Mouse (Mus musculus) yolk sac, embryonic 10.5 days (tissue): Measurements from ENCODE around the gene Fam167b.

ENCODE experiments used
- DNase-seq: peaks from one replicate; pipeline ENCODE4 v3.0.0-alpha.2; 2017; ENCODE audit warnings: low spot score

Gene Fam167b

DNA sequence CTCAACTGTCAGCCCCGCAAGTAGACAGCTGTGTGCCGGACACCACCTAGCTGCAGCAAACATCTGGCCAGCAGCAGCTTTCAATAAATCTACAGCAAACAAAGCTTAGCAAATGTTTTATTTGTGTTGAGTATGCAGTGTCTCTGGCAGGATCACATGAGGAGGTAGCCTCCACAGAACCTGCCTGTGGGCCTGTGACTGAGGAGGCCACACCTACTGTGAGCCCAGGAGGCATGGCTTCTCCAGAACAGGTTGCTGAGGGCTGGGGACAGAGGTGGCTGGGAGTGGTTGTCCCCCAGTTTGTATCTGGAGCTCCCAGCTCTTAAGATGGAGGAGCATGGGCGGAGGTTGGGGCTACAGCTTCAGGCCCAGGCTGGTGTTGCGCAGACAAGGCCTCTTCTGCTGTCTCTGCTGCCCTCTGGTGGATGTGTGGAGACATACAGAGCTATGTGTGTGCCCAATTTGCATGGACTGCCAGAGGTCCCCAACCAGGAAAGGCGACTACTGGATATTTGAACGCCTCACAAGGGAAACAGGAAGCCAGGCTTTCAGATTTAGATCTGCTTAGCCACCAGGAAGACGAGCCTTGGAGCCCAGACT lies 30.2 kb upstream of the Fam167b start:
- DNase-seq, result peak; percentile 81

DNA sequence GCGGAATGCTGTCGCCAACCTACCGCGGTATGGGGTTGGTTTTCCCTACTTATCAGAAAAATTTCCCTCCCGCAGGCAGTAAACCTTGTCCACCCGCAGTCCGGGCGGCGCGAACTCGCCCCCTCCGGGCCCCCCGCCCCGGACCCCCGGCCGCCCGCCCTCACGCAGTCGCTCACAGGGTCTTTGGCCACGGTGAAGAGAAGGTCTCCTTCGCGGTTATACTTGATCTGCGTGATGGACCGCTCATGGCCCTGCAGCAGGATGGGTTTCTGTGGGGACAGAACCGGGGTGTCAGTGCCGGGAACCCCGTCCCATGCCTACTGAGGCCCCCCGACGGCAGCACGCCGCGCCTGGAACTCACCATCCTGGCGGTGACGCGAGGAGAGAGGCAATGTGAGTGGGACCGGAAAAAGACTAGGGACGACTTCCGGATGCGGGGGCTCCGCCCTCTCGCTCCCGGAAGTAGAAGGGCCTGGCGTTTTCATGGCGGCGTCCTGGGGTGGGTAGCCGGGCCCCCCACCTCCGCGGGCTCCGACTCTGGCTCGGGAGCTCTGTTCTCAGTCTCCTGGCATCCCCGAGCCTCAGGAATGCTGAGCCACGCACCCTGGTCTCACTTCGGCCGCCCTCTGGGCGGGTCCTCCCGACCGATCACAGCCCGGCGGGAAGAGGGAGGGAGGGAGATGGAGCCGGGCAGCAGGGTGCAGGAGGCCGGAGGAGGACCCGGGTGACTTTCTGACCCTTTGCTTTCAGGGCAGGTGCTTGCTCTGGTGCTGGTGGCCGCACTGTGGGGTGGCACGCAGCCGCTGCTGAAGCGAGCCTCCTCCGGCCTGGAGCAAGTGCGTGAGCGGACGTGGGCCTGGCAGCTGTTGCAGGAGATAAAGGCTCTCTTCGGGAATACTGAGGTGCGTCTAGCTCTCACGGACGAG lies 22.1 kb upstream of the Fam167b start, which contains the start of the genes Eif3i and Tmem234:
Gene Eif3i, minus strand, starts transcription at position 416 of the 926 bp plus-strand sequence.
Gene Tmem234, plus strand, starts transcription at position 436 of the 926 bp plus-strand sequence.
- DNase-seq, result peak; percentile 87

DNA sequence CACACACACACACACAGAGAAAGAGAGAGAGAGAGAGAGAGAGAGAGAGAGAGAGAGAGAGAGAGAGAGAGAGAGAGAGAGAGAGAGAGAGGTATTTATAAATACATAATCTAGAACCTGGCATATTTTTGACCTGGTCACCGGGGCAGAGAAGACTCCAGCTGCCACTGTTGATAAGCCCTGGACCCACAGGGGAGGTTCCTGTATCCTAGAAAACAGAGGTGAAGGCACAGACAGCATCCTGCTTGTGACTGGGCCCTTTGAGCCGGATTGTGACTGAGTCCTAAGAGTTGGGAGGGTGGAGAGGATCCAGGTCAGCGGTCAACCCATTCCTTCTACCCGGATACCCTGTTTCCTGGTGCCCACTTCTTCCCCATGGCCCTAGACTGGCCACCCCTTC lies 10.5 kb upstream of the Fam167b start:
- no peak for DNase-seq

DNA sequence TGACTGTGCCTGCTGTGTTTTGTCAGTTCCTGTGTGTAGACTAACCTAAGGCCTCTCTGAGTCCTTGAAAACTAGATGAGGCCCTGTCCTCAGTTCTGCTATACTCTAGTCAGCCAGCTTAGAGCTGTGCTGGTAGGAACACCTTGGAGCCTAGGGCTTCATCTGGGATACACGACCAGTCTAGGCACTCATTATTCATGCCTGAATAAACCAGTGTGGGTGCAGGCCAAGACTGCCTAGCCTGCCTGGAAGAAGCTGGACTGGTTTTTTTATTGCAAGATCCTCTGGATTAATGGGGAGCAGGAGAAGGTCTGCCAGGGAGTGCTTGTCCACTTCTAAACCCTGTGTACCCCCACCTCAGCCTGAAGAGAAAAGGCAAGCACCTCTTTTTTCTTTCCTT lies 8.6 kb upstream of the Fam167b start:
- DNase-seq, result no peak

GRCm38 (mm10) chr4:129585773-129586172 lies 7.4 kb upstream of the Fam167b start:
- DNase-seq, result no peak

DNA sequence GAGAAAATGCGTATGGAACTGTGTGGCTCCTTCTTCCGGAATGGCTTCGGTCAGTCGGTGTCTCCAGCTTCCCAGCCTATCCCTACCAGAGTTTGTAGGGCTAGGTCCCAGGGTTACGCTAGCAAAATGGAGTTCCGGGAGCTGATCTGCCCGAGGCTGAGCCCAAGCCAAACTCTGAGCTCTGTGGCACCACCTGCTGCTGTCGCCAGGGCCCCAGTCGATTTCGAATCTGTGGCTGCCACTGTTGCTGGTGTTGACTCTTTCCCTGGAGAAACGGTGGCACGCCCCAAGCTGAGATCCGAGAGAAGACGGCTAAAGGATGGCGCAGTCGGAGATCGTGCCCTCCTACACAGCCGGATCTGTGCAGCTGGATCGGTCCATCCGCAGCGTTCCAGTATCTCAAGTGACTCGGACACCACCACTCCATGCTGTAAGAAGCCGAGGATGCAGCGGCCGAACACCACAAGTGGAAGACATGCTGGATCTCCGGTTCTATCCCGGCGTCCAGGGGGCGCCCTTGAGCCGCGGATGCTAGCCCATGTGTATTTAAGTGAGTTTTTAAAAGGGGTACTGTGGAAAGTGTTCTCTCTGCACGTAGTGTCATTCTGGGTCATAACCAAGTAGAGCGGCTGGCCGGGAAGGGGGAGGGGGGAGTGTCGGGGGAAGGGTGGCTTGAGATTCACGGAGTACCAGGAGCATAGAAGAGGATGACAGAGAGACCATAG lies 6.7 kb upstream of the Fam167b start:
- peak; percentile 78 for DNase-seq

DNA sequence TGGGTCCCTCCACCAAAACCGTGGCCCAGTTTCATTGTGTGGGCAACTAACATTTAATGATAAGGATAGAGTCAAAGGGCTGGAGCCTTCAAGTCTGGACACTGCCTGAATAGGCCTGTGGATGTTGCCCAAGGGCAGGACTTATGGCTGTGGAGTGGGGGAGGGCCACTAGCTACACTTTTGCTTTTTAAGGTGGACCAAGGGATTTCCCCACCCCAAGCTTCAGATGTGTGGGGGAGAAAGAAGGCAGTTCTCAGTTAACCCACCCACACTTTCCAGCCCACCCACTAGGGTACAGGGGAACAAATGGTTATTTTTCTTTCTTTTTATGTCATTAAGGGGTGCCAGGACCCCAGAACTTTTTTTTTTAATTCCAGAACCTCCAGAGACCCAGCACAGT lies 6.0 kb upstream of the Fam167b start:
- DNase-seq, result no peak

- no peak for DNase-seq
Measured at GRCm38 (mm10) chr4:129582251-129582650, 3.9 kb upstream of the Fam167b start.

- DNase-seq, result no peak
Measured at GRCm38 (mm10) chr4:129580347-129580746, 2.0 kb upstream of the Fam167b start.

- DNase-seq, result no peak
Measured at GRCm38 (mm10) chr4:129577688-129578087, 661 bp downstream of the Fam167b start.

- no peak for DNase-seq
Measured at GRCm38 (mm10) chr4:129576863-129577491, 1.4 kb downstream of the Fam167b start.

DNA sequence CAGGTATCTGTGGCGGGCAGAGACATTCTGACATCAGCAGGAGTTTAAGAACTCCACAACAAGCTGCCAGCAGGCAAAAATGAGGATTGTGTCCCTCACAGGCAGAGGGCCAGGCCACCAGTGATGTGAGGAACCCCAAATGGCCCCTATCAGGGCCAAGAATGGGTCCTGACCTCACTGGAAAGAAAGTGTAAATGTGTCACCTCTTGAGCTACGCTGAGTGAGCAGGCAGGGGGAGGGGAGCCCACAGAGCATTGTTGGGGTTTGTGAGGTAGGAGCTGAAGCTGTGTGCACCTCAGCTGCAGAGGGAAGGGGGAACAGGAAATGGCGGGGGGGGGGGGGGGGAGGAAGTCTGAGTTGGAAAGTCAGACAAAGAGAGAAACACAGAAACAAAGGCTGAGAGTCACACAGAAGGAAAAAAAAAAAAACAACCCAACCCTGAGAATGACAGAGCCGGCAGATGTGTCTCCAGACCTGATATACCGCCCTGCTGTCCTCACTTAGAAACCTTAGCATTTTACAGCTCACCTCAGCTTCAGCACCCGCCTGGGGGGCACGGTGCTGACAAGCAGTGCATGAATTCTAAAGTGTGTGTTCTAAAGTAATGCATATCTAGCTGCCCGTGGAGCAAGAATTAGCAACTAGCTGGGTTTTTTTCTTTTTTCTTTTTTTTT lies 3.0 kb downstream of the Fam167b start:
- no peak for DNase-seq

DNA sequence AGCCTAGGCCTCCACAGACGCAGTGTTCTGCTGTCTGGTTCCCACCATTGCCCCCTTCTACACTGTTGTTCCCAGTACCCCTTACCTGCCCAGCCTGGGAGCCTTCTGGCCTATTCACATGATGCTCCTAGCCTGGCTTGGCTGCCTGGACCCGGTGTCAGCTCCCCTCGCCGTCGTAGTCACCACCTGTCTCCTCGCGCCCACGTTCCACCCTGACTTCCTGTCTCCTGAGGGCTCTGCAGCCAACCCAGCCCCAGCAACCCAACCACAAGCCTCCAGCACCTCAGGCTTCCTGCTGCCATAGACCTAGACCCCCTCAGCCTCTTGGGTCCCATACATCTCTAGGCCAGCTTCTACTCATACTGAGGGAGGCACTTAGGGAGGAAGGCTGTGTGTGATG lies 4.9 kb downstream of the Fam167b start, which contains the start of gene Lck:
Gene Lck, minus strand, starts transcription at position 212 of the 400 bp plus-strand sequence.
- DNase-seq, result no peak

DNA sequence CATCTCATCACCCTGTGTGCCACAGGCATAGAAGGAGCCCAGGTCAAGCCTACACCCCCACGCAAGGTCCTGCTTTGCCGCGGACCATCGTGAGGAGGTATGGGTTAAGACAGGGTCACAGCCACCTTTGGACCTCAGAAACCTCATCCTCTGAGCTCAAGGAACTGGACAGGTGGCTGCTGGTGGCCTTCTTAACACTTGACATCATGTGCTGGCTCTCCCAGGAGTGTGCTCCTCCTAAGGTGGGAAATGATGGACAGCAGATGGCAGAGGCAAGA lies 5.3 kb downstream of the Fam167b start:
- no peak for DNase-seq

- no peak for DNase-seq
Measured at GRCm38 (mm10) chr4:129572236-129573092, 5.9 kb downstream of the Fam167b start.

DNA sequence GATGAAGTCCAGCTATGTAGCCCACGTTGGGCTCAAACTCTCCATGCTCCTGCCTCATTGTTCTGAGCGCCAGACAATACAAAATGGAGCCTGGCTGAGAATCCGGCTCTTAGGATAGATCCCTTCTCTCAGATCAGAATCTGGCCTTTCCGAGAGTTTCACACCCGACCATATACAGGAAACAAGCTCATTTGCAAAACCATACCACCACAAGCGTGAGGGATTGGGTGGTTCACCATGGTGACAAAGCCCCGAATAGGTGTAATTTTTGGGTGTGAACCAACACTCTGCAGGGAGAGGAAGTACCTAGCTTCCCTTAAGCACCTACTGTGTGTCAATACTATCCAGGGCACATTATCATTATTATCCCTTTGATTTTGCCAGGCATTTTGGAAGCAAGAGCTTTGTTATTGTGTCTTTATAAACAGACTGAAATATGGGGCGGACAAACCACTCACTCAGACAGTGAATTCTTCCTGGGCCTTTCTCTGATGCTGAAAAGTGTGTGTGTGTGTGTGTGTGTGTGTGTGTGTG lies 6.7 kb downstream of the Fam167b start:
- no peak for DNase-seq

DNA sequence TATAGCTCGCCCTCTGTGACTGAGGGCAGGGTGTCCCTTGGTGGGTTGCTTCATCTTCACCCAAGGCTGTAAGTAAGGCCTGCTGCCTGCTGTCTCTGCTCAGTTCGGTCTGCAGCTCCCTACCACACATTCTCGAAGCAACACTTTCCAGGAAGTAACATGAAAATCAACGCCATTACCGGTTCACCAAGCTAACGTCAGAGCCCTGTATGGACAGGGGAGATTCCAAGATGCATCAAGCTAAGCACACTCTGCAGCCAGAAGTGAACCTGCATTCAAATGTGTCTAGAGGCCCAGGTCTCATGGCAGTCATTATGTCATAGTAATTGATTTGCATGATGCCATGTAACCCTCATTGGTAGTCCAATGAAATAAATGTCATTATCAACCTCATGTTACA lies 8.3 kb downstream of the Fam167b start:
- DNase-seq, result no peak

DNA sequence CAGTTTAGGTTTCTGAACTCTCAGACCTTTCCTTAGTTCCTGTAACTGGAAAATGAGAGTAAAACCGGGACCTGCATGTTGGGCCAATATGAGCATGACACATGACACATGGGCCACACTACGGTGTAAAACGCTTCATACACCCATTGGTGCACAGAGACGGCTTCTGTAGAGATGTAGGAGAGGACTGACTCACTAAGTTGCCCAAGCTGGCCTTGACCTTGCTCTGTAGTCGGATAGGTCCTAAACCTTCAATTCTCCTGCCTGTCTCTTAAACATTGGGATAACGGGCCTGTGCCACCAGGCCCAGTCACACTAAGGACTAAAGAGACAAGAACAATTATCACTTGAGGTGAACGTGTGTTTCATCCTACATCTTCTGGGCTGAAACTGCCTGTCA lies 10.0 kb downstream of the Fam167b start:
- DNase-seq, result no peak

GRCm38 (mm10) chr4:129565139-129565538 lies 13.2 kb downstream of the Fam167b start:
- no peak for DNase-seq

GRCm38 (mm10) chr4:129563718-129564117 lies 14.6 kb downstream of the Fam167b start:
- DNase-seq, result peak; percentile 82
